Mouse (Mus musculus): Measurements from ENCODE around the gene Plet1. TPM values are rescaled to one million over a fixed set of nuclear protein-coding genes. Genes with fewer than 3 reads are reported as not detected.
A peak's percentile ranks its signal among the peaks of the same experiment; 100 is the strongest.

The Plet1 gene
- polyA plus RNA-seq, 1 experiment from 2014 or later: 0.90 TPM

- H3K9ac ChIP-seq (ENCODE audit: low read depth, low read length): no peak overlapping the region
- no peak overlapping the region for H3K4me2 ChIP-seq (ENCODE audit: low read length)
- no peak overlapping the region for H3K27ac ChIP-seq (ENCODE audit: low read depth, low read length)
- 83% methylated on average over 16 of the region's 16 CpGs for WGBS
- ATAC-seq: no peak
- no peaks in the 10 kb centered on the region for H3K36me3 ChIP-seq (ENCODE audit: control insufficient read depth, insufficient read depth, low read length)
- H3K4me1 ChIP-seq (ENCODE audit: control insufficient read depth, insufficient read depth, low read depth, low read length): peaks cover 3% of the 10 kb centered on the region
- H3K9me3 ChIP-seq (ENCODE audit: control insufficient read depth, low read length): no peaks in the 10 kb centered on the region
- H3K4me3 ChIP-seq (ENCODE audit: low read length): no peak overlapping the region
- H3K27me3 ChIP-seq (replicated peaks; ENCODE audit: control insufficient read depth, insufficient read depth, low read length): no peaks in the 10 kb centered on the region; the same call in 1 of the 2 replicates
Measured at GRCm38 (mm10) chr9:50498815-50499214, 4.5 kb downstream of the Plet1 start.

GRCm38 (mm10) chr9:50499781-50500180, 5.5 kb downstream of the Plet1 start:
- H3K4me1 ChIP-seq (ENCODE audit: control insufficient read depth, insufficient read depth, low read depth, low read length): peaks cover 3% of the 10 kb centered on the region

GRCm38 (mm10) chr9:50500467-50500973, 6.2 kb downstream of the Plet1 start:
- Histone ChIP-seq H3K9me3 (ENCODE audit: control insufficient read depth, low read length) (no peaks in the 10 kb centered on the region), H3K9ac (ENCODE audit: low read depth, low read length) (peak overlapping the region; percentile 57; the same call in 1 of the 2 replicates), H3K4me3 (ENCODE audit: low read length) (peak overlapping the region; percentile 36), H3K4me1 (ENCODE audit: control insufficient read depth, insufficient read depth, low read depth, low read length) (peaks cover 3% of the 10 kb centered on the region), H3K27me3 (replicated peaks; ENCODE audit: control insufficient read depth, insufficient read depth, low read length) (no peaks in the 10 kb centered on the region; the same call in 1 of the 2 replicates), H3K4me2 (ENCODE audit: low read length) (peak overlapping the region; percentile 58), H3K27ac (ENCODE audit: low read depth, low read length) (no peak overlapping the region), H3K36me3 (ENCODE audit: control insufficient read depth, insufficient read depth, low read length) (no peaks in the 10 kb centered on the region)
- WGBS: 69% methylated on average over 15 of the region's 15 CpGs
- ATAC-seq: no peak

More at GRCm38 (mm10) chr9:50499781-50500180, 5.5 kb downstream of the Plet1 start:
- H3K27ac ChIP-seq (ENCODE audit: low read depth, low read length): no peak overlapping the region
- H3K36me3 ChIP-seq (ENCODE audit: control insufficient read depth, insufficient read depth, low read length): no peaks in the 10 kb centered on the region
- H3K9me3 ChIP-seq (ENCODE audit: control insufficient read depth, low read length): no peaks in the 10 kb centered on the region
- no peak overlapping the region for H3K9ac ChIP-seq (ENCODE audit: low read depth, low read length)
- ATAC-seq: no peak
- 77% methylated on average over 3 of the region's 3 CpGs for WGBS
- H3K27me3 ChIP-seq (replicated peaks; ENCODE audit: control insufficient read depth, insufficient read depth, low read length): no peaks in the 10 kb centered on the region; the same call in 1 of the 2 replicates
- no peak overlapping the region for H3K4me3 ChIP-seq (ENCODE audit: low read length)
- no peak overlapping the region; the same call in 1 of the 2 replicates for H3K4me2 ChIP-seq (ENCODE audit: low read length)

GRCm38 (mm10) chr9:50500974-50501501, 6.7 kb downstream of the Plet1 start:
- Histone ChIP-seq H3K27me3 (replicated peaks; ENCODE audit: control insufficient read depth, insufficient read depth, low read length) (no peaks in the 10 kb centered on the region; the same call in 1 of the 2 replicates), H3K27ac (ENCODE audit: low read depth, low read length) (peak overlapping the region; percentile 68; the same call in 1 of the 2 replicates), H3K36me3 (ENCODE audit: control insufficient read depth, insufficient read depth, low read length) (no peaks in the 10 kb centered on the region), H3K4me2 (ENCODE audit: low read length) (peak overlapping the region; percentile 58), H3K9ac (ENCODE audit: low read depth, low read length) (peak overlapping the region; percentile 57), H3K4me1 (ENCODE audit: control insufficient read depth, insufficient read depth, low read depth, low read length) (peaks cover 2% of the 10 kb centered on the region; the same call in 1 of the 2 replicates), H3K4me3 (ENCODE audit: low read length) (peak overlapping the region; percentile 36), H3K9me3 (ENCODE audit: control insufficient read depth, low read length) (no peaks in the 10 kb centered on the region)
- 24% methylated on average over 14 of the region's 14 CpGs for WGBS
- peak; percentile 91 for ATAC-seq

GRCm38 (mm10) chr9:50502949-50503348, 8.6 kb downstream of the Plet1 start:
- Histone ChIP-seq H3K27me3 (replicated peaks; ENCODE audit: control insufficient read depth, insufficient read depth, low read length) (no peaks in the 10 kb centered on the region; the same call in 1 of the 2 replicates), H3K4me3 (ENCODE audit: low read length) (no peak overlapping the region), H3K4me2 (ENCODE audit: low read length) (no peak overlapping the region), H3K4me1 (ENCODE audit: control insufficient read depth, insufficient read depth, low read depth, low read length) (no peaks in the 10 kb centered on the region), H3K36me3 (ENCODE audit: control insufficient read depth, insufficient read depth, low read length) (no peaks in the 10 kb centered on the region), H3K9ac (ENCODE audit: low read depth, low read length) (no peak overlapping the region), H3K9me3 (ENCODE audit: control insufficient read depth, low read length) (no peaks in the 10 kb centered on the region), H3K27ac (ENCODE audit: low read depth, low read length) (no peak overlapping the region)
- 92% methylated on average over 3 of the region's 3 CpGs for WGBS
- no peak for ATAC-seq

GRCm38 (mm10) chr9:50505405-50505804, 11.1 kb downstream of the Plet1 start:
- no peak for ATAC-seq
- Histone ChIP-seq H3K36me3 (ENCODE audit: control insufficient read depth, insufficient read depth, low read length) (no peaks in the 10 kb centered on the region), H3K9me3 (ENCODE audit: control insufficient read depth, low read length) (no peaks in the 10 kb centered on the region), H3K4me1 (ENCODE audit: control insufficient read depth, insufficient read depth, low read depth, low read length) (no peaks in the 10 kb centered on the region), H3K4me2 (ENCODE audit: low read length) (no peak overlapping the region), H3K27me3 (replicated peaks; ENCODE audit: control insufficient read depth, insufficient read depth, low read length) (no peaks in the 10 kb centered on the region), H3K9ac (ENCODE audit: low read depth, low read length) (no peak overlapping the region), H3K27ac (ENCODE audit: low read depth, low read length) (no peak overlapping the region), H3K4me3 (ENCODE audit: low read length) (no peak overlapping the region)
- 48% methylated on average over 6 of the region's 6 CpGs for WGBS

- H3K4me1 ChIP-seq (ENCODE audit: control insufficient read depth, insufficient read depth, low read depth, low read length): no peaks in the 10 kb centered on the region
- WGBS: 85% methylated on average over 7 of the region's 7 CpGs
- H3K27me3 ChIP-seq (replicated peaks; ENCODE audit: control insufficient read depth, insufficient read depth, low read length): no peaks in the 10 kb centered on the region
- no peaks in the 10 kb centered on the region for H3K9me3 ChIP-seq (ENCODE audit: control insufficient read depth, low read length)
- H3K4me3 ChIP-seq (ENCODE audit: low read length): no peak overlapping the region
- no peaks in the 10 kb centered on the region for H3K36me3 ChIP-seq (ENCODE audit: control insufficient read depth, insufficient read depth, low read length)
- H3K9ac ChIP-seq (ENCODE audit: low read depth, low read length): no peak overlapping the region
- no peak overlapping the region for H3K27ac ChIP-seq (ENCODE audit: low read depth, low read length)
- H3K4me2 ChIP-seq (ENCODE audit: low read length): no peak overlapping the region
- ATAC-seq: no peak
Measured at GRCm38 (mm10) chr9:50507570-50507969, 13.2 kb downstream of the Plet1 start.

GRCm38 (mm10) chr9:50515462-50515861, 21.1 kb downstream of the Plet1 start:
- Histone ChIP-seq H3K9me3 (ENCODE audit: control insufficient read depth, low read length) (no peaks in the 10 kb centered on the region), H3K9ac (ENCODE audit: low read depth, low read length) (no peak overlapping the region), H3K4me2 (ENCODE audit: low read length) (no peak overlapping the region), H3K36me3 (ENCODE audit: control insufficient read depth, insufficient read depth, low read length) (no peaks in the 10 kb centered on the region), H3K27ac (ENCODE audit: low read depth, low read length) (no peak overlapping the region), H3K4me1 (ENCODE audit: control insufficient read depth, insufficient read depth, low read depth, low read length) (no peaks in the 10 kb centered on the region), H3K27me3 (replicated peaks; ENCODE audit: control insufficient read depth, insufficient read depth, low read length) (no peaks in the 10 kb centered on the region), H3K4me3 (ENCODE audit: low read length) (no peak overlapping the region)
- 89% methylated on average over 5 of the region's 5 CpGs for WGBS
- ATAC-seq: no peak

GRCm38 (mm10) chr9:50518781-50519180, 24.5 kb downstream of the Plet1 start:
- Histone ChIP-seq H3K27me3 (replicated peaks; ENCODE audit: control insufficient read depth, insufficient read depth, low read length) (no peaks in the 10 kb centered on the region), H3K9ac (ENCODE audit: low read depth, low read length) (no peak overlapping the region), H3K36me3 (ENCODE audit: control insufficient read depth, insufficient read depth, low read length) (0 out of 2 replicates have a peak, but pooled peaks cover 3% of the 10 kb centered on the region), H3K4me2 (ENCODE audit: low read length) (no peak overlapping the region), H3K9me3 (ENCODE audit: control insufficient read depth, low read length) (no peaks in the 10 kb centered on the region), H3K27ac (ENCODE audit: low read depth, low read length) (no peak overlapping the region), H3K4me1 (ENCODE audit: control insufficient read depth, insufficient read depth, low read depth, low read length) (no peaks in the 10 kb centered on the region), H3K4me3 (ENCODE audit: low read length) (no peak overlapping the region)
- 10% methylated on average over 2 of the region's 2 CpGs for WGBS
- ATAC-seq: no peak
